Mouse (Mus musculus) adrenal gland, adult 8-10 months (tissue): ENCODE data around the gene Lelp1. TPM values are rescaled to one million over a fixed set of nuclear protein-coding genes. Genes with fewer than 3 reads are reported as not detected.

ENCODE experiments used
- DNase-seq: peaks from one replicate; pipeline ENCODE4 v3.0.0; 2022
- total RNA-seq, 4 experiments: library from RNA; stranded (reverse); gene quantifications; 2 replicates each; pipeline ENCODE4 v1.2.4; 2022

Gene Lelp1
- total RNA-seq, result not detected

DNA sequence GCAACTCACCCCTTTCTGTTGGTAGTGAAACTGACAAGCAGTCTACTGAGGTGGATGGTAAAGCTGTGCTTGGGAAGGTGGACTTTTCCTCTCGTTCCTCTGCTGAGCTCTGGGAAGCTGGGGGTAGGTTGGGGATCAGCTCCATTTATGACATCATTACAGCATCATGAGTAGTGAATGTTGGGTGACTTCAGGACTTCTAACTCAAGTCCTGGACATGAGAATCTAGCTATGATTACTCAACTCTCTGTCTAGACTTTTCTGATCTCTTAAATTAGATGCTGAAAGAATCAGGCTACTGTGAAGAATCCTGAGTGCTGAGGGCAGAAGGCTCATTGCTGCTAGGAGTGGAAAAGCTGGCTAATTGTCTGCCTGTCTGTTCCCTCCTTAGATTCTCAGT, at the start of gene Lelp1:
Gene Lelp1 (minus strand): TSS at position 101 of the 400 bp plus-strand sequence.
- DNase-seq, result no peak

DNA sequence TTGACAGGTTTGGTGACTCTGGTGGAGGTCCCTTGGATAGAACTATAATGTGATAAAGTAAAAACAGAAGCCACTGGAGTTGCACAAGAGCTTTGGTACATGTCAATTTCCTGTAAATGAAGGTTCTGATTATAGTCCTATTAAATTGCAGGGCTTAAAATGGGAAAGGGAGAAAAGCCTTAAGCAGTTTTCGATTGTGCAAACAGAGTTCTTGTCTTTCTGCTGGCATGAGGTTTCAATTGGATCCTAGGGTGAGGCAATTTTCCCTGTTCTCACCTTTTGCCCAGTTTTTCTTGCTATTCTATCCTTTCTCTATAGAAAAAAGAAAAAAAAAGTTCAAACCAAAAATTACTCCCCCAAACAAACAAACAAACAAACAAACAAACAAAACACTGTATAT, 34.3 kb upstream of the Lelp1 start:
- no peak for DNase-seq

DNA sequence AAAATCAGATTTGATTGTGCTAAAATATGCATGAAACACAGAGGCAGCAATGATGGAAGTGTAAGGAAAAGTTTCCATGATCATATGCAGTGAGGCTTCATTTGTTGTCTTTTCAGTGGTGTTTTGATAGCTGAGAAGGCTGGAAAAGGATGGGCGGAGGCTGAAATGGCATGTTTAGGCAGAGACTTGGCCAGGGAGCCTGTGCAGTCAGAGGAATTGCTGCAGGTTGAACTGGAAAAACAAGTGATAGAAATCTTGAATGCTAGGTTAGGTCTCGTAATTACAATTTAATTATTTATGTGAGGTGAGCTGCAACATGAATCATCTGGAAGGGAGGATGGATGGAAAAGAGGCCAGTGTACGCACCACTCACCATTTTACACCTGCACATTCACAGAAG, 27.3 kb upstream of the Lelp1 start:
- DNase-seq, result no peak

DNA sequence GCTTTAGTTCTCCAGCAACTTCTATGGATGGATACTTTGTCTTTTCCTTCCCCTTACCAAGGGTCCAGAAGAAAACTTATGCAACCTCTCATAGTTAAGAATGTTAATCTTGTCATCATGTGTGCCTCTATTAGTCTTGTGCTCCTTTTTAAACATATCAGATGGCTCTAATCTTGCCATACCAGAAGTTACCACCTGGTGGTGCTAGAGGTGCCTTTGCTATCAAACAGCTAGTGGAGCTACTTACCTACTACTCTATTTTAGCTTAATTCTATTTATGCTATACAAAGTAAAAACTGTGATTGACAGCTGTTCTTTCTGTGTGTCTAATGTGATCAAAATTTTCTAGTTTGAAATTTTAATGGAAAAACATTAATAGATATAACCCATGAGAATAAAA, 10.8 kb upstream of the Lelp1 start:
- peak; percentile 21 for DNase-seq

DNA sequence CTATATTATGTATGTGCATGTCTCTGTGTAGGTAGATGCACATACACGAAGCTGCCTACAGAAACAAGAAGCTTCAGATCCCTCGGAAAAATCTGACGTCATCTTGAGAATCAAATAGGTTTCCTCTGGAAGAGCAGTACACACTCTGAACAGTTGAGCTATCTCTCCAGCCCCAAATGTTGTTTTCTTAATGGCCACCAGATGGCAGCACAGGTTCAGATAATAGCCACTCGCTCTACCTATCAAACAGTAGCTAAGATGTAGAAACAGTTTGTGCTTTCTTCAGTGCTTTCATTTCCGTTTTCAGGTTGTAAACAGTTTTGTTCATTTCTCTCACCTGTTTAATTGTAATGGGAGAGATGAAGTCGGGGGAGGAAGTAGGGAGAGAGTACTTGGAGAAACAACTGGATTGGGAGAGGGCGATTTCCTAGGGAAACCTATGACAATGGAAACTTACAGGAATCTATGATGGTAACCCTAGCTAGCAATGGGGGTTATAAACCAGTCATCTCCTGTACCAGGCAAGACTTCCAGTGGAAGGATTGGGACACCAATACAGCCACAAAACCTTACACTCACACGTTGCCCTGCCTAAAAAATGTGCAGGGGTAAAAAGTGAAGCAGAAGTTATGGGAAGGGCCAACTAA, 8.2 kb upstream of the Lelp1 start:
- peak; percentile 14 for DNase-seq

DNA sequence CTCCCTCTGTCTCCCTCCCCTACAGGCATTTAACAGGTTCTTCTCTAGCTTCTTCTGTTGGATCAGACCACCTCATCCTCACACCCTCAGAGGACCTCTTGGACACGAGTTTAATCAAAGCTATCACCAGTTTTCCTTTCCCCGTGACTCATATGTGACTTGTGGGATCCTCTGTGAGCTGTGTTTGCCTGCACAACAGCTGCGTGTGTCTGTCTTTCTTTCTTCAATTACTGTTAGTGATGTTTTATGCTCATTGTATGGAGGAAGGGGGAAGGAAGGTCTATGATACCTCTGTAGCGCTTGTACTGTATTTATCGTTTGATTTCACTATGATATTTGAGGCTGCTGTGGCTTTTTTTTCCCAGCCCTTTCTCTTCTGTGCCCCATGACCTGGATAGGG, 5.4 kb upstream of the Lelp1 start:
- no peak for DNase-seq

DNA sequence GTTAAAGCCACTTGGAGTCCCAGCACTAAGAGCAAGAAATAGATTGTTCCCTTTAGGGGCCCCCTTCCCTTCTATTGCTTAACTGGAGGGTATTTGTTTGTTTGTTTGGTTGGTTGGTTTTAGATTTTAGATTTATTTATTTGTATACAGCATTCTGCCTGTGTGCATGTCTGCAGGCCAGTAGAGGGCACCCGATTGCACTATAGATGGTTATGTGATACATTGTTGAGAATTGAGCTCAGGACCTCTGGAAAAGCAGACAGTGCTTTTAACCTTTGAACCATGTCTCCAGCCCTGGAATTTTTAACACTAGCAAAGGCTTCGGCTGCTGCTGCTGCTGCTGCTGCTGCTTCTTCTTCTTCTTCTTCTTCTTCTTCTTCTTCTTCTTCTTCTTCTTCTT, 4.9 kb upstream of the Lelp1 start:
- DNase-seq, result no peak

DNA sequence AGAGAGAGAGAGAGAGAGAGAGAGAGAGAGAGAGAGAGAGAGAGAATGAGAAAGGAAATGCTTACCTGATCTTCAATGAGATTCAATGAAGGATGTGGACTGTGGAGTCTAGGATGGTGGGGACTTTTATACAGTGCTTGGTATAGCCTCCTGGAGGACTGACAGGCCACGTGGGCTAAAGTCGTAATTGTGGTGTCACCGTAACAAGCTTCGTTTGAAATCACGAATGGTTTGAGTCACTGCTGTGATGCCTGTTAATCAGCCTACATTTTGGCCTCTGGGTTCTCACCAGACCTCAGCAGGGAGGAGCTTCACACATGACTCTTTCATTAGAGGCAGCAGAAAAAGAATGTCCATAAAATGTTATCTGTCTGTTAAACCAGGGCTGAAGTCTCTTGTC, 18.7 kb downstream of the Lelp1 start, which contains the start of gene Prr9:
Gene Prr9 (minus strand): TSS at position 101 of the 400 bp plus-strand sequence.
- DNase-seq, result no peak

DNA sequence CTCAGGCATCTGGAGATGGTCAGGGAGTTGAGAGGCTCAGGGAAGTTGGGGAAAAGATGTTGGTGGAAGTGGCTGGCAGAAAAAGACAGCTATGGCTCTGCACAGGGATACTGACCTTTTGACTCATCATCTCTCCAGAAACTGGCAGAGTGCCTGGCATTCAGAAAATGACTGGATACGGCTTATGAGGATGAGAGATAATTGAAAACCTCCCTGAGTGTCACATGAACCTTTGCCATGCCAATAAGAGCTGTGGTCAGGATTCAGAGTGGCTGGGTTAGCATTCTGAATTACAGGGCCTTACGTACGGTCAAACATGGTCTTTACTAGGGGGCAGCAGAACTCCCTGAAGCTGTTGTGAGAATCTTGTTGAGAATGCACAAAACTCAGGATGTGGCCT, 21.6 kb downstream of the Lelp1 start:
- peak; percentile 19 for DNase-seq

DNA sequence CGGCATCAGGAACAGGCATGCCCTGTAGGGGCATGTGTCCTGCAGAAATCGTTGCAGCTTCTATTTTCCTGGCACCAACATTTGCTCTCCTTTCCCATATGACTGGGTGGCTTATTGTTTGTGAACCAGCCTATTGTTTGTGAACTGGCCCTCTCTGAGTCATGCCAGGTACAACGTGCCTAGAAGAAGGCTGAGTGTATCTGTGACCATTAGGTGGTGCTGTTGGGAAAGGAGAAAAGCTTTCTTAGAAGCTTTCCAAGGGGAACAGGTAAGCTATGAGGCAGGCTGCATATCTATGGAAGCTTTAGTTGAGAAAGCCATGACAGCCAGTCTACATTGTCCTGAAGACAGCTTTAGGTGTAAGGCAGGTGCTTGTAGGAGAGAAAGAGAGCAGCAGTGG, 24.6 kb downstream of the Lelp1 start:
- no peak for DNase-seq

DNA sequence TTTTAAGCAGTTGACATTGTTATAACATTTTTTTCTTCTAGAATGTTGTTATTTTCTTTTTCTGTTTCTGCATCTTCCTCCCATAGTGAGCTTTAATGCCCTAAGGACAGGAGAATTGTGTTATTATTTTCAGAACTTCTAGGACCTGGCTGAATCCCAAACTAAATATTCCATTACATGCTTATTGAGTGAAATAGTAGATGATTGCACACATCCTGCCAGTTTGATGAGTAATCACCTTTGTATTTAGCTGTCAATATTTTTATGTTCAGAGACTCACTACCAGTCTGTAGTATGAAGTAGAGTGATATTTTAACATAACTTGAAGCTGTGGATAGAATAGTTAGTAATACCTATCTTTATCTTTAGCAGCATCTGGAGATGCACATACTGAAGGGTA, 31.0 kb downstream of the Lelp1 start:
- no peak for DNase-seq

DNA sequence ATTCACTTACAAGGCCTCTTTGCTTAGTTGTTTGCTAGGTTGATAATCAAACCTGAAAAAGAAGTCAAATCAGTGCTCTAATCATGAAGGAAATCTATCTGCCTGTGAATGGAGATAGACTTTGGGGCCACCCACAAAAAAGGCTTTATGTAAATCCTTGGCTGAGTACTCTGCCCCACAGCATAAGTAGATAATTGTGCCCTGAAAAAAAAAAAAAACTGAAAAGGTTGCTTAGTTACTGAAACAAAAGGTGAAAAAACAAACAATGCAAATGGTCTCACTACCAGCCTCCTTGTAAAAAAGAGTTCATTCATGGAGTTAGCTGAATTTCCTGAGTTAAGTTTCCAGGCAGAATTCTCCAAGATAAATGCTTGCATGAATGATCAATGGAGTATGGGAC, 31.8 kb downstream of the Lelp1 start:
- DNase-seq, result no peak

DNA sequence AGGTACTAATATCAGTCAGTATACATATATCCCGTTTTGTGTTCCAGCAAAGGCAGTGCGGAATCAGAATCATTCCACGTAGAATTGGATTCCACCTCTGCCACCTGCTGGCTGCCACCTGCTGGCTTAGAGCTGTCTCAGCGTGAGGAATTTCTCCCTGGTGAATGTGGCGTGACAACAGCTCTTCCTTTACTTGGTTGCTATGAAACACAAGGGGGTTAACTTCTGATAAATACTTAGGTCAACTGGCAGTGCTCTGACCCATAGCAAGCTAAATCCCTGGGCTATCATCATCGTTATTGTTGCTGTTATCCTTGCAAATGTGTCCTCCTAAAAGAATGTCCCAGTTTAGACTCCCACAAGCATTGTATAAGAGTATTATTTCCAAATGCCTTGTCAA, 36.0 kb downstream of the Lelp1 start:
- no peak for DNase-seq

Other genes starting within 250 kb of the Lelp1 start
- not detected for gene Pglyrp3, start 128.2 kb downstream of the Lelp1 start, total RNA-seq
- gene Lor, start 59.6 kb downstream of the Lelp1 start, total RNA-seq, result under 1 TPM in 1 of 4 experiments, not detected in 3; 0.17 TPM
- not detected for gene Prr9, start 18.8 kb downstream of the Lelp1 start, total RNA-seq
- not detected for gene Sprr2a1, start 73.1 kb upstream of the Lelp1 start, total RNA-seq
- not detected for gene Sprr2a2, start 73.2 kb upstream of the Lelp1 start, total RNA-seq
- not detected for gene Sprr2a3, start 142.7 kb upstream of the Lelp1 start, total RNA-seq
- gene Sprr2b, start 173.9 kb upstream of the Lelp1 start, total RNA-seq, result not detected
- not detected for gene Sprr2d, start 196.4 kb upstream of the Lelp1 start, total RNA-seq
- not detected for gene Sprr2e, start 209.4 kb upstream of the Lelp1 start, total RNA-seq
- not detected for gene Sprr2f, start 222.4 kb upstream of the Lelp1 start, total RNA-seq
- gene Sprr2h, start 242.9 kb upstream of the Lelp1 start, total RNA-seq, result not detected